Mouse (Mus musculus): Measurements from ENCODE around the gene Efcab6.

DNA sequence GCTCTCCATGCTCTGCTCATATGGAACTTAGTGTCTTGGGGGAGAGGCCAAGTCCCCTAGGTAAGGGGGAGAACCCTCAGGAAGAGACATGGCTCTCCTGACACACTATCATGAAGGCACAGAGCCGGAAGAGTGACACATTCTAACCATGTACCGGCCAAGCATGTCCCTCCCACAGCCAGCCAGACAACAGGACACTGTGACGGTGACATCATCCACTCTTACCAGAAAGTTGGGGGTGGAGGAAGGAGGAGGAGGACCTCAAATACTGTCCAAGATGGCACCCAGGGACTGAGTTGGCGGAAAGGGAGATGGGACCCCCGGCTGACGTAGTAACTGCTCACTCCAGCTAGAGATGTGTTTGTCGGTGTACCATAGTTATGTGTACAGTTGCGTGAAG lies 181.4 kb downstream of the Efcab6 start:
- TF ChIP-seq CTCF (IDR thresholded peaks at IDR 0.05; ENCODE audit: low read depth, low read length) (no peak), EP300 (IDR thresholded peaks at IDR 0.05; ENCODE audit: insufficient read depth, low read depth, low read length) (no peak)

Measured in ES-Bruce4 (cell line).